Mouse (Mus musculus): ENCODE measurements around the gene Pttg1ip.

DNA sequence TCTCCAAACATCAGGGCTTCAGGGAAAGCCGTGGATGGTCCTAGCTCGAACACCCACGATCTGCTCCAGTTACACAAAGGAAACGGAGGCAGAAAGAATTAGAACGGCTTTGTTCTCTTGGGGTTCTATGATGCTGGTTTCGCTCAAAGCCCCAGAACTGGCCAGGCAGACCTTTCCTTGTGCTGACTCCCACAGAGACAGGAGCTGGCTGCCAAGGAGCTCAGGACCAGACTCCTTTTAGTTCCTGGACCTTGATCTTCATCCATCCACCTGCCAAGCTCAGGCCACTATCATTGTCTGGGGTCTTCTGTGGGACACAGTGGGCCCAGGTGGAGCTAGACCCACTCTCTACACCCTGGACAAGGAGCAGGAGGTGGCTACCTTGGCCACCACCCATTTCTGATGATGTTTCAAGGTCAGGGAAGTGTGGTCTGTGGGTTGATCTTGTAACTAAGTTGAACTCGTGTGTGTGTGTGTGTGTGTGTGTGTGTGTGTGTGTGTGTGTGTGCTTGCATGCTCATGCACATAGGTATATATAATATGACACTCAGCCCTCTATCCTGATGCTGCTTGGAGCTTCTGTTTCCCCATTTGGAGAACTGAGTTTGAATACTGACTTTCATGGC, 42.1 kb upstream of the Pttg1ip start:
- no peak for TF ChIP-seq CTCF (IDR thresholded peaks at IDR 0.05; ENCODE audit: low read depth)
- TF ChIP-seq EP300 (IDR thresholded peaks at IDR 0.05; ENCODE audit: low read depth), result no peak

All from liver, postnatal 0 days (tissue).